Mouse (Mus musculus) right cerebral cortex, postnatal 36 days (tissue): ENCODE results near the gene Pcgf5.

ENCODE experiments used
- DNase-seq, 2 experiments: peaks; one replicate each; pipeline ENCODE4 v3.0.0; 2022; ENCODE audit warnings: low spot score in 2 of 2, mixed read lengths in 1 of 2

The Pcgf5 gene

GRCm38 (mm10) chr19:36348161-36348800 lies at the start of gene Pcgf5:
Pcgf5 (plus strand) TSS chr19:36348309.
- peak; percentile 48 to 56 for DNase-seq

DNA sequence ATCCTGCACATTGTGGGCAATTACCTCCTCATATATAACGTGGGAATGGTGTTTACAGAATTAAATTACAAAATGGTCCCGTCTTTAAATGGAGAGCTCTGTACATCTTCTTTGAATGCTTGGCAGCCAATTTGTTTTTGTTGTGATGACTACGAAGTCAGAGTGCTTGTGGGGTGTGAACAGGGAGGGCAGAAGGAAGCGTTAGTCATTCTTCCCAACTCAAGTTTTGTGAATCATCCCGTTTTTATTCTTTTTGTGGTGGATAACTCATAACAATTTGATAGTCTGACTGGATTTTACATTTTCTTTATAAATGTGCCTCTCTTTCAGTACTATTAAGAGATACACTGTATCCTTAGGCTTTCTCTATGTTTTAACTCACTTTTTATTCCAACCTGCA lies 42.6 kb upstream of the Pcgf5 start:
- DNase-seq: no peak

- DNase-seq: peak; percentile 12 to 47
Measured at GRCm38 (mm10) chr19:36314010-36314409, 34.1 kb upstream of the Pcgf5 start.

DNA sequence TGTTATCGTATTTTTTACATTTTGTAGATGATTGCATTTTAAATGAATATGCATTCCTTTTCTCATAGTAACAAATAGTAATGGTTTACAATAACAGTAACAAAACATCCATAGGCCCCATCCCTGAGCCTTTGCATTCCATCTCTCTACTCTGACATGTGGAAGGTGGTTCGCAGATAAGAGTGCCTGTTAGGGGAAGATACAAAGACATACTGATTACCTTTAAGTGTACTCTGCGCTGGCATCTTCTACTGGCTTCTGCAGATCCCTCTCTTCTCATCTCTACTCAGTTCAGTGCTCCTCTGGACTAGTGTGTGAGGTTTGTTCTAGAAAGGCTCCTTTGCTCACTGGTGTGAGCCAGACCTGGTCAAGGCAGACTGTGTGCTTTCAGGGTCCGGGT lies 28.4 kb upstream of the Pcgf5 start:
- no peak for DNase-seq

- DNase-seq: peak; percentile 18 to 70
Measured at GRCm38 (mm10) chr19:36321066-36321465, 27.0 kb upstream of the Pcgf5 start.

DNA sequence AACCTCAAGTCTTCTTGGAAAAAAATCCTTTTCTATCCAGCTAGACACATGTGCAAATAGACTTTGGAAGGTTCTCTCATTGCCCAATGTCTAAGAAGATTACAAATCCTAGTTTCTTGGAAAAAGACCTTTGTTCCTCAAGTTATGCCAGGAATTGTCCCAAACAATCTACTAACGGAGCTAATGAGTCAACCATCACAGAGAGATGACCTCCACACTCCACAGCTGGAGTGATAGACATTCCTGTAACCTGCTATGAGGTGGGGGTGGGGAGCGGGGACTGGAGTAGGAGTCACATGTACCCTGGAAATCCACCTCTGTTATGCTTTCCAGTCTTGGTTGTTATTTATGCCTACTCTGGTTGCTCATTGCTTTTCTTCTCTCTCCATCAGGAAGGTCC lies 24.8 kb upstream of the Pcgf5 start:
- DNase-seq: no peak

DNA sequence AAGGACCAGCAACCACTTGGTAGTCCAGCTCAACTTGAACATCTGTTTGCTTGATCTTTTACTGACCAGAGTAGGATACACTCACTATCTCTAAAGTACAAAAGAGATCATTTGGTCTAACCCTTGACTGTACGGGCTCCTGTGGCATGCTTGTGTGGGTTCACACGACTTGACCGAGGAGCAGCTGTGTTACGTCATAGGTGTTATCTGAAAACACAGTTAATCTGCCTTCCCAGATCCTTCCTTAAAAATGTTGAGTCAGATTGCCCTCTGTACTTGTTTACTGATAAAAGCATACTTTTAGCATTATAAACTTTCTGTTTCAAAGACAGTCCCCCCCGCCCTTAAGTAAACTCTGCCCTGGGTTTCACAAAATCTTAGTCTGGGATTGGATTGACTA lies 19.4 kb upstream of the Pcgf5 start:
- no peak for DNase-seq

DNA sequence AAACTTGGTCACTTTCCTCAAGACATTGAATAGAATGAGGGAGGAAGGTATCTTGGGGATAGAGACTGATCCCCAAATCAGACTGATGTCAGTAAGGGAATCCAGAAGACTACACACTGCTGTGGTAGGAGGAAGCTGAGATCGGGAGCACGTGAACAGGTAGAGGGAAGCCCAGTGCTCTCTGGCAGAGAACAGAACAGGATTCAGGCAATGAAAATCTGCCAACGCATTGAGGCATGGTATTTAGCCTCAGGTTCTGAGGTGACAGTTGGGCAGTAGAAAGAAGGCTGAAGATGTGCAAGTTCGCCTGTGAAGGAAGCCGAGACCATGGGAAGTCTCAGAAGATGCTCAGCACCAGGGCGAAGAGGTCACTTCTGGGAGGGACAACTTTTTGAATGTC lies 733 bp upstream of the Pcgf5 start:
- no peak for DNase-seq

- DNase-seq: no peak
Measured at GRCm38 (mm10) chr19:36347831-36348160, 313 bp upstream of the Pcgf5 start.

DNA sequence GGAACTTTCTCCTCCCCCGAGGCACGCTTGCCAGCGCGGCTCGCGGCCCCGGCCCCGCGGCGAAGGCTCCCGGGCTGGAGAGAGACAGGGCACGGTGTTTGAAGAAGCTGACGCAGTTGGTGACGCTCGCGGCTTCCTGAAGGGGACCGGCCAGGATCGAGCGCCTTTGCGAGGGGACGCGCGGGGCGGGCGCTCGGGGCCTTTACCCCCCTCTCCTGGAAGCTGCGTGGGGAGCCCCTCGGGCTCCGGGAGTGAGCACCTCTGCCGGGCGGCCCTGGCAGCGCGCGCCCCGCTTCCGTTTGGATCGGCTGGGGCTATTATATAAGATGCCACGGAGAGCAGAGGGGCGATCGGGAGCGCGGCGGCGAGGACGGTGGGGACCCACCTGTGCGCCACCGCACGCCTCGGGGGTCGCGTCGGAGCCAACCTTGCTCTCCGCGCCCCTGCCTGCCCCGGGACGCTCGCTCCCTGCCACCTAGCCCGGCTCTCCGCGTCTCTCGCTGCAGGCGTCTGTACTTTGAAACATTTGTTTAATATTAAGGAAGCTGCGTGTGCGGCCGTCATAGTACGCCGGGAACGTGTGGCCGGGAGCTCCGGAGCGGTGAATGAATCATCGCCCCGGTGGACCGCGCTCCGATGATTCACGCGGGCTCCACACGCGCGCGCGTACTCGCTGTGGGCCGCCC lies 835 bp downstream of the Pcgf5 start:
- DNase-seq: peak; percentile 68 to 72

DNA sequence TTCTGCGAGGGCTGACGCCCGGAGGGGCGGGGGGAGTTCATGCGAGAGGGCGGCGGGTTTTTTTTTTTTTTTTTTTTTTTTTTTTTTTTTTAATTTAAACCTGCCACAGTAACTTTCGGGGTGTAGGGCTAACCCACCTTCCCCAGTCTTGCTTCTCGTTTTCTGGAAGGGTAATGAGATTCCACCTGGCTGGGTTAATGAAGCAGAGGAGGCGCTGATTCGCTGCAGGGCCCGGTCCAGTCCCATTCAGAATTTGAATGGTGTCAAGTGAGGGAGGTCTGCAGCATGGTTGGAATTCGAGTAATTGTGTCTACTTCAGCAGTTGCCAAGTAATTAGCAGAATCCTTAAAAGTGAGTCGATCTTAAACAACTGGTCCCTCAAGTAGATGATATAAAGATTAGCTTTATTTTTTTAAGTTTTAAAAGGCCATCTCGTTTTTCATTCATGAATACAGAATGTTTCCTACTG lies 1.4 kb downstream of the Pcgf5 start:
- no peak for DNase-seq

DNA sequence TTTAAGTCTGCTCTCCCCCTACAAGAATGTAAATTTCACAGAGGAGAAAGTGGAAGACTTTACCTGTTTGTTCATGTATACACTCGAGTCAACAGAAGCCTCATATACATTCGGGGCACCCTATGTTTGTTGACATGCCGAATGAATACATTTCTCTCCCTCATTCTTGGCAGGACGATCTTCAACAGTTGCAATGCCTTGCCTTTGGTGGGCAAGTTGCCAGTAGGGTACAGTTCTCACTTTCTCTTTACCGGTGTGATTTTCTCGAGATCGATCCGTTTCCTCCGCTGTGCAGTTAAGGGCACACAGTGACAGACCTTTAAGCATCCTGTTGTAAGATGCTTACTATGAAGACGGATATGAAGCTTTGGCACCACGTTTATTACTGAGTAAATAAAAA lies 2.1 kb downstream of the Pcgf5 start:
- no peak for DNase-seq

DNA sequence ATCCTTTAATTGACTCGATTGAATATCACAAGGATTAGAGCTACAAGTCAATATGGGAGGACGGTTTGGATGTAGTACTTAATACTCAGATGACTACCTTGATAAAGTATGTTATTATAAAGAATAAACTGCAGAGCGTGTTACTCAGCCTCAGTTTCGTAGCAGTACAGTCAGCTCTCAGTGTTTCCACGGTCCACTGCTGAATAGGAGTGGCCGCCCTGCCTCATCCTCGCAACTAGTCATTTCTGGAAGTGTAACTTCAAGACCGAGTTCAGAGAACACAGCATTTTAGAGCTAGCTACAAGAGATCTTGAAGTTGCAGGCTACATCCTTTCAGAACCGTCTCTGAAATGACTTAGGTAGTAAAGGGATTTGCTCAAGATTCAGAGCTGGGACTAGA lies 2.8 kb downstream of the Pcgf5 start:
- no peak for DNase-seq

DNA sequence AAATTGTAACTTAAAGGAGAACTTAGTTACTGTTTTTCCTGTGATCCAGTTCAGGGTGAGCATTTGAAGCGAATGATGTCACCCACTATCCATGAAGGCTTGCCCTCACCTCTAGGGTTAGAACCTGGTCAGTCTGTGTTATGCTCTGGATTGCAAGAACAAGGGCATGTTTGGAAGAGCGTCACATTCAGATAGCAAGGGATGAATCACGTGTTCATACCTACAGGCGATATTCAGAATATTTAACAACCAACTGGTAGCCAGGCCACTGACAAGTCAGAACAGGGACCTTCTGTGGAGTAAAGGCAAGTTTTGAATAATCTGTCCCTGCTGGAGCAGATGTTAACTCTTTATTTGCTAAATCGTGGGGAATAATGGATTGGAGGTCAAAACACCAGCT lies 14.4 kb downstream of the Pcgf5 start:
- no peak for DNase-seq

GRCm38 (mm10) chr19:36364757-36365156 lies 16.6 kb downstream of the Pcgf5 start:
- DNase-seq: no peak

DNA sequence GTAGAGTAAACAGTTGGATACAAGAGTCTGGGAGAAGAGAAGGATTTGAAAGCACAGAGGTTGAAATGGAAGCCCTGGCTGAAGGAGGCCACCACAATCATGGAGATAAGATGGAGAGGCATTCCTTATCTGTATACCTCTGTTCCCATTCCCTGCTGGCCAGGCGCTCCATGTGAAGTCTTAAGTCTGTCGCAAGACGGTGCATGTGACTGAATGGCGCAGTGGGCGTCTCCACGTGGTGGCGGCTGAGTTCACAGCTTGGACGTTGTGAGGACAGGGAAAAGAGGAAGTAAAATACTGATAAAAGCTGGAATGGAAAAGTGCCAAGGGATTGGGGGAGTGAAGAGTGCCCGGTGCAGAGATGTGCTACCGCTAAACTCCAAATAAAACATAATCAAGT lies 23.4 kb downstream of the Pcgf5 start:
- no peak for DNase-seq

DNA sequence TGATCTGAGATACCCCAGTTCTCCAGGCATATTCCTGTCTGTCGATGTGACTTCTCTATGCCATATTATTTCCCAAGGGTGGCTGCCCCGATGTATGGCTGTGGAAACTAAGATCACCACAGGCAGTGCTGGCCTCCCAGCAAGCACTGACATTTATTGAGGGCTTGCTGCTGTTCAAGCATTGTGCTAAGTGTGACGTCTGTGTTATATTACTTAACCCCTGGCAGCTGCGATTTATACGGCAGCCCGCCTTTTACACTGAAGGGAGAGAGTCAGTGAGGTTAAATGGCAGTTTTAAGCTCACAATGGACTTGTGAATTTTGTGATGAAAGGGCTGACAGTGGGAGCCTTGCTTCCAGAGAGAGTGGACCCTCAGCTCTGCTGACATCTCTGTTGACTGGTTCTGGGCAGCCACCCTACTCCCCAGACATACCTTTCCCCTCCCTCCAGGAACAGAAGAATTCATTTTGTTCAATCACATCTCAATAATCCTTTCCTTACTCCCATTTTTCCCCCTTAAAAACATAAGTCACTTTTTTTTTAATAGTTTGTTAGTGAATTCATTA lies 25.0 kb downstream of the Pcgf5 start:
- no peak for DNase-seq

GRCm38 (mm10) chr19:36375200-36375783 lies 27.2 kb downstream of the Pcgf5 start:
- DNase-seq: no peak

GRCm38 (mm10) chr19:36377729-36378128 lies 29.6 kb downstream of the Pcgf5 start:
- no peak for DNase-seq

DNA sequence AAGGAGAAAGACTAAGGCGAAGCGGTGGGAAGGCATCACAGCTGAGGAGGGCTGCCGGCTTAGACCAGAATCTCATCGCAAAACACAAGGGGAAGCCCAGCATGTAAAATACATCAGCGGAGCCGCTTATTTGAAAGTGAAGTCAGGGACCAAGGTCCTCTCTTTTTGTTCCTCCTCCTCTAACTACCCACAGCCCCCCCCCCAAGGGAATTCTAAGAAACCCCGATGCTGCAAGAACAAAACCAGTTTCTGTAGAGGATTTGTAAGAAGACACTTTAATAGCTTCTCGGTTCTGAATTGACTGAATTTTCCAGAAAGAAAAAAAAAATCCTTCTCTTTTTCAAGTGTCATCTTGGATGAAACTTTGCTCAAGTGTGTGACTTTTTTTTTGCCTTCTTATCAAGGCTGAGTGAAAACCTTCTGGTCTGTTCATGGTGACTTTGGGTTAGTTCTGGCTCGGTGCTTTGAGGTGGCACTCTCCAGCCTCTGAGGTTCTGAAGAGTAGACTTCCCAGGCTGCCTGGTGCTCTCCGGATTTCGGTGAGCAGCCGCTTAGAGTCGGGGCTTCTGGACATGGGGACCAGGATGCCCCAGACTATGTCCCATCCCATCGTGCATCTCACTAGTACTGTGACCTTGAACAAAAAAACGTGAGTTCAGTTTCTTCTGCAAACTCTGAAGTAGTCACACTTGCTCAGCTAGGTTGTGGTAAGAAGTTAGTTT lies 30.6 kb downstream of the Pcgf5 start:
- no peak for DNase-seq

- DNase-seq: no peak
Measured at GRCm38 (mm10) chr19:36382901-36383300, 34.8 kb downstream of the Pcgf5 start.

- no peak for DNase-seq
Measured at GRCm38 (mm10) chr19:36383977-36384376, 35.9 kb downstream of the Pcgf5 start.
